Mouse (Mus musculus): Measurements from ENCODE around the gene Ppp2r5d.

Gene Ppp2r5d

GRCm38 (mm10) chr17:46680760-46681373 lies 24.0 kb downstream of the Ppp2r5d start, which contains the start of gene Klhdc3:
Gene Klhdc3 (minus strand): TSS chr17:46680914.
- DNase-seq (ENCODE audit: low spot score in 2 of 2), result peak; percentile 95 to 96

- peak in 1 of 2 experiments; percentile 49 for DNase-seq (ENCODE audit: low spot score in 2 of 2)
Observed at GRCm38 (mm10) chr17:46679843-46680759, 24.8 kb downstream of the Ppp2r5d start.

- DNase-seq (ENCODE audit: low spot score in 2 of 2), result no peak
Observed at GRCm38 (mm10) chr17:46678911-46679310, 26.0 kb downstream of the Ppp2r5d start.

- no peak for DNase-seq (ENCODE audit: low spot score in 2 of 2)
Observed at GRCm38 (mm10) chr17:46678416-46678815, 26.5 kb downstream of the Ppp2r5d start, which contains the start of gene Mea1. Gene Mea1 (plus strand): TSS chr17:46678793.

- DNase-seq (ENCODE audit: low spot score in 2 of 2), result no peak
Observed at GRCm38 (mm10) chr17:46674530-46675283, 30.2 kb downstream of the Ppp2r5d start.

GRCm38 (mm10) chr17:46673850-46674529 lies 30.9 kb downstream of the Ppp2r5d start, which contains the start of gene Rrp36:
Gene Rrp36 (minus strand): TSS chr17:46674352.
- peak; percentile 77 to 83 for DNase-seq (ENCODE audit: low spot score in 2 of 2)

- no peak for DNase-seq (ENCODE audit: low spot score in 2 of 2)
Observed at GRCm38 (mm10) chr17:46669911-46670310, 35.0 kb downstream of the Ppp2r5d start.

- DNase-seq (ENCODE audit: low spot score in 2 of 2), result no peak
Observed at GRCm38 (mm10) chr17:46667712-46668111, 37.2 kb downstream of the Ppp2r5d start.

- DNase-seq (ENCODE audit: low spot score in 2 of 2), result no peak
Observed at GRCm38 (mm10) chr17:46662730-46663129, 42.2 kb downstream of the Ppp2r5d start.

GRCm38 (mm10) chr17:46661981-46662380 lies 42.9 kb downstream of the Ppp2r5d start:
- DNase-seq (ENCODE audit: low spot score in 2 of 2), result no peak

GRCm38 (mm10) chr17:46661351-46661750 lies 43.6 kb downstream of the Ppp2r5d start:
- no peak for DNase-seq (ENCODE audit: low spot score in 2 of 2)

GRCm38 (mm10) chr17:46656054-46656453 lies 48.9 kb downstream of the Ppp2r5d start:
- no peak for DNase-seq (ENCODE audit: low spot score in 2 of 2)

- no peak for DNase-seq (ENCODE audit: low spot score in 2 of 2)
Observed at GRCm38 (mm10) chr17:46651755-46652547, 53.0 kb downstream of the Ppp2r5d start.

- no peak for DNase-seq (ENCODE audit: low spot score in 2 of 2)
Observed at GRCm38 (mm10) chr17:46651292-46651691, 53.6 kb downstream of the Ppp2r5d start.

- peak; percentile 92 for DNase-seq (ENCODE audit: low spot score in 2 of 2)
Observed at GRCm38 (mm10) chr17:46650232-46651031, 54.5 kb downstream of the Ppp2r5d start, which contains the start of gene Cul7. Gene Cul7 (plus strand): TSS chr17:46650337.

- no peak for DNase-seq (ENCODE audit: low spot score in 2 of 2)
Observed at GRCm38 (mm10) chr17:46649811-46650210, 55.1 kb downstream of the Ppp2r5d start.

- no peak for DNase-seq (ENCODE audit: low spot score in 2 of 2)
Observed at GRCm38 (mm10) chr17:46648436-46648835, 56.5 kb downstream of the Ppp2r5d start.

- no peak for DNase-seq (ENCODE audit: low spot score in 2 of 2)
Observed at GRCm38 (mm10) chr17:46647279-46647678, 57.6 kb downstream of the Ppp2r5d start.

GRCm38 (mm10) chr17:46646322-46646662 lies 58.6 kb downstream of the Ppp2r5d start:
- DNase-seq (ENCODE audit: low spot score in 2 of 2), result no peak
